Mouse (Mus musculus): ENCODE results near the gene Plcd3.
A peak's percentile ranks its signal among the peaks of the same experiment; 100 is the strongest.

The Plcd3 gene

GRCm38 (mm10) chr11:103098531-103099190 is 2.8 kb downstream of the Plcd3 start:
- DNase-seq (ENCODE audit: low read depth) = no peak

- DNase-seq (ENCODE audit: low read depth) = peak; percentile 43
Observed at GRCm38 (mm10) chr11:103096979-103097894, 4.2 kb downstream of the Plcd3 start.

GRCm38 (mm10) chr11:103095801-103096200 is 5.7 kb downstream of the Plcd3 start:
- no peak for DNase-seq (ENCODE audit: low read depth)

GRCm38 (mm10) chr11:103095107-103095670 is 6.3 kb downstream of the Plcd3 start:
- DNase-seq (ENCODE audit: low read depth) = no peak

GRCm38 (mm10) chr11:103093862-103094833 is 7.3 kb downstream of the Plcd3 start:
- DNase-seq (ENCODE audit: low read depth) = peak; percentile 81

- DNase-seq (ENCODE audit: low read depth) = no peak
Observed at GRCm38 (mm10) chr11:103093306-103093705, 8.2 kb downstream of the Plcd3 start.

GRCm38 (mm10) chr11:103081631-103082030 is 19.8 kb downstream of the Plcd3 start:
- peak; percentile 47 for DNase-seq (ENCODE audit: low read depth)

GRCm38 (mm10) chr11:103080323-103081091 is 21.0 kb downstream of the Plcd3 start:
- DNase-seq (ENCODE audit: low read depth) = no peak

GRCm38 (mm10) chr11:103078131-103078530 is 23.3 kb downstream of the Plcd3 start:
- no peak for DNase-seq (ENCODE audit: low read depth)

- DNase-seq (ENCODE audit: low read depth) = no peak
Observed at GRCm38 (mm10) chr11:103076581-103076980, 24.9 kb downstream of the Plcd3 start.

- DNase-seq (ENCODE audit: low read depth) = no peak
Observed at GRCm38 (mm10) chr11:103076010-103076409, 25.4 kb downstream of the Plcd3 start.

- DNase-seq (ENCODE audit: low read depth) = no peak
Observed at GRCm38 (mm10) chr11:103074796-103075323, 26.6 kb downstream of the Plcd3 start.

- DNase-seq (ENCODE audit: low read depth) = no peak
Observed at GRCm38 (mm10) chr11:103074121-103074650, 27.3 kb downstream of the Plcd3 start.

- DNase-seq (ENCODE audit: low read depth) = no peak
Observed at GRCm38 (mm10) chr11:103073671-103074070, 27.8 kb downstream of the Plcd3 start.

- DNase-seq (ENCODE audit: low read depth) = no peak
Observed at GRCm38 (mm10) chr11:103070322-103070880, 31.1 kb downstream of the Plcd3 start.

GRCm38 (mm10) chr11:103069731-103070130 is 31.7 kb downstream of the Plcd3 start:
- DNase-seq (ENCODE audit: low read depth) = no peak

GRCm38 (mm10) chr11:103068884-103069283 is 32.6 kb downstream of the Plcd3 start:
- DNase-seq (ENCODE audit: low read depth) = no peak

GRCm38 (mm10) chr11:103068272-103068671 is 33.2 kb downstream of the Plcd3 start:
- no peak for DNase-seq (ENCODE audit: low read depth)

- peak; percentile 48 for DNase-seq (ENCODE audit: low read depth)
Observed at GRCm38 (mm10) chr11:103067457-103068001, 33.9 kb downstream of the Plcd3 start.

- DNase-seq (ENCODE audit: low read depth) = no peak
Observed at GRCm38 (mm10) chr11:103067051-103067361, 34.5 kb downstream of the Plcd3 start.

Measured in NIH3T3 (cell line).